Mouse (Mus musculus) right cerebral cortex, postnatal 36 days (tissue): ENCODE measurements around the gene Rcbtb2.
"Not testable (repeated sequence)": the region's sequence is repeated elsewhere in the genome, so short reads cannot be mapped to it uniquely, and the experiment has no call there.

Experiments
- DNase-seq, 2 experiments: peaks; one replicate each; pipeline ENCODE4 v3.0.0; 2022; ENCODE audit warnings: low spot score in 2 of 2, mixed read lengths in 1 of 2

Rcbtb2 gene

GRCm38 (mm10) chr14:73122923-73123278 is at the start of gene Rcbtb2:
TSS of gene Rcbtb2 (plus strand) at chr14:73123037.
- DNase-seq = no peak

- no peak for DNase-seq
Measured at GRCm38 (mm10) chr14:73083563-73083962, 39.3 kb upstream of the Rcbtb2 start.

- DNase-seq = no peak
Measured at GRCm38 (mm10) chr14:73086425-73086824, 36.4 kb upstream of the Rcbtb2 start.

GRCm38 (mm10) chr14:73087247-73087646 is 35.6 kb upstream of the Rcbtb2 start:
- no peak for DNase-seq

GRCm38 (mm10) chr14:73087746-73088145 is 35.1 kb upstream of the Rcbtb2 start:
- no peak for DNase-seq

- no peak for DNase-seq
Measured at GRCm38 (mm10) chr14:73088224-73088623, 34.6 kb upstream of the Rcbtb2 start.

GRCm38 (mm10) chr14:73092871-73093270 is 30.0 kb upstream of the Rcbtb2 start:
- no peak for DNase-seq

- DNase-seq = no peak
Measured at GRCm38 (mm10) chr14:73094802-73095550, 27.9 kb upstream of the Rcbtb2 start.

GRCm38 (mm10) chr14:73098677-73099387 is 24.0 kb upstream of the Rcbtb2 start:
- DNase-seq = no peak

- no peak for DNase-seq
Measured at GRCm38 (mm10) chr14:73102270-73102865, 20.5 kb upstream of the Rcbtb2 start.

- not testable (repeated sequence) for DNase-seq
Measured at GRCm38 (mm10) chr14:73102986-73103385, 19.9 kb upstream of the Rcbtb2 start.

- no peak for DNase-seq
Measured at GRCm38 (mm10) chr14:73104913-73105312, 17.9 kb upstream of the Rcbtb2 start.

GRCm38 (mm10) chr14:73105407-73106185 is 17.2 kb upstream of the Rcbtb2 start:
- DNase-seq = no peak

GRCm38 (mm10) chr14:73106234-73106711 is 16.6 kb upstream of the Rcbtb2 start:
- DNase-seq = no peak

GRCm38 (mm10) chr14:73106957-73107356 is 15.9 kb upstream of the Rcbtb2 start:
- DNase-seq = no peak

GRCm38 (mm10) chr14:73107371-73107770 is 15.5 kb upstream of the Rcbtb2 start:
- no peak for DNase-seq

- no peak for DNase-seq
Measured at GRCm38 (mm10) chr14:73107952-73108351, 14.9 kb upstream of the Rcbtb2 start.

GRCm38 (mm10) chr14:73110682-73111081 is 12.2 kb upstream of the Rcbtb2 start:
- no peak for DNase-seq

- no peak for DNase-seq
Measured at GRCm38 (mm10) chr14:73111091-73111490, 11.7 kb upstream of the Rcbtb2 start.

- DNase-seq = no peak
Measured at GRCm38 (mm10) chr14:73112186-73112840, 10.5 kb upstream of the Rcbtb2 start.

GRCm38 (mm10) chr14:73114952-73115351 is 7.9 kb upstream of the Rcbtb2 start:
- DNase-seq = not testable (repeated sequence)
